Mouse (Mus musculus) forebrain, embryonic 12.5 days (tissue): ENCODE results near the gene Olfr748. TPM values are rescaled to one million over a fixed set of nuclear protein-coding genes. Genes with fewer than 3 reads are reported as not detected.
"Not testable (repeated sequence)": the region's sequence is repeated elsewhere in the genome, so short reads cannot be mapped to it uniquely, and the experiment has no call there.

ENCODE experiments used
- ATAC-seq: fragments of 200-750 bp; cut with Nextera tagmentation; 2 replicates; pipeline ENCODE4 v1.8.0; 2017; ENCODE audit warnings: moderate TSS enrichment; ENCODE audit not compliant: low FRiP score
- H3K27ac ChIP-seq: fragments of 300-500 bp; sonication (generic); 2 replicates; pipeline ENCODE4 v1.5.1; 2016; ENCODE audit warnings: mild to moderate bottlenecking
- H3K27me3 ChIP-seq: fragments of 300-500 bp; sonication (generic); 2 replicates; pipeline ENCODE4 v1.6.1; 2016; ENCODE audit warnings: mild to moderate bottlenecking
- H3K36me3 ChIP-seq: fragments of 300-500 bp; sonication (generic); replicated peaks from 2 replicates; pipeline ENCODE4 v1.6.1; 2016; ENCODE audit warnings: mild to moderate bottlenecking
- H3K4me1 ChIP-seq: fragments of 300-500 bp; sonication (generic); 2 replicates; pipeline ENCODE4 v1.6.1; 2016
- H3K4me2 ChIP-seq: fragments of 300-500 bp; sonication (generic); 2 replicates; pipeline ENCODE4 v1.6.1; 2016; ENCODE audit warnings: mild to moderate bottlenecking, moderate library complexity
- H3K4me3 ChIP-seq: fragments of 300-500 bp; sonication (generic); replicated peaks from 2 replicates; pipeline ENCODE4 v1.5.1; 2016; ENCODE audit warnings: mild to moderate bottlenecking
- H3K9ac ChIP-seq: fragments of 300-500 bp; sonication (generic); 2 replicates; pipeline ENCODE4 v1.6.1; 2016; ENCODE audit warnings: mild to moderate bottlenecking
- H3K9me3 ChIP-seq: fragments of 300-500 bp; sonication (generic); 2 replicates; pipeline ENCODE4 v1.6.1; 2016
- WGBS: fragments of 180-500 bp; shearing (Covaris S2); methylation state at CpG from one replicate; pipeline ENCODE4 v1.1.7; 2016; 5-methylcytosine and 5-hydroxymethylcytosine counted together
- polyA plus RNA-seq: library from polyadenylated mRNA; unstranded; fragments of >200 nt; fragmentation: Nextera tagmentation; extraction: Ambion mirVana; gene quantifications from 2 replicates; pipeline ENCODE4 v1.2.1, GENCODE M21; 2016

The Olfr748 gene
- polyA plus RNA-seq, result 0.05 TPM in 1 of 2 replicates, not detected in the other

DNA sequence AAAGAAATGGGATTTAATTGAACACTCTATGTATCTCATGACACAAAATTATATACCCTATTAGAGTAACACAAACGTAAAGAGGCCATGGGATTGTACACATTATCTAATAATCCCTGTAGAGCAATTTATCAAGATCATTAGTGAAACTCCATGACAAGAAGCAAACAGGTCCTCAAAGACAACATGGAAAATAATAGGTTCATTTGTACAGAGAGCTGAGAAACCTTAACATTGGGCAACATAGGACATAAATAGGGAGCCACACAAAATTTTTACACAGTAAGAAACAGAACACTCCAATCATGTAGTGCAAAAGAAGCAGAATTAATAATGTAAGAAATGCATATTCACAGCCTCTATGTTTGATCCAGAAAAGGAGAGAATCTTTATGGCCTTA, at the start of gene Olfr748:
TSS of gene Olfr748 (plus strand) at position 301 of the 400 bp plus-strand sequence.
- Histone ChIP-seq H3K4me3 (no peak within 1 kb of the TSS), H3K27me3 (no peaks in the 10 kb centered on the region), H3K36me3 (no peaks in the 10 kb centered on the region), H3K9ac (no peak within 1 kb of the TSS), H3K4me1 (no peaks in the 10 kb centered on the region), H3K27ac (no peak within 1 kb of the TSS), H3K9me3 (no peaks in the 10 kb centered on the region), H3K4me2 (no peak within 1 kb of the TSS)
- ATAC-seq, result no peak
- 79% methylated on average over 1 of the region's 1 CpGs for WGBS

- H3K27me3 ChIP-seq, result no peaks in the 10 kb centered on the region
- H3K36me3 ChIP-seq, result no peaks in the 10 kb centered on the region
- H3K4me3 ChIP-seq, result no peak within 1 kb of the TSS
- no peaks in the 10 kb centered on the region for H3K4me1 ChIP-seq
- no peak within 1 kb of the TSS for H3K9ac ChIP-seq
- no peak within 1 kb of the TSS for H3K4me2 ChIP-seq
- ATAC-seq, result no peak
- WGBS, result 93% methylated on average over 3 of the region's 3 CpGs
- H3K9me3 ChIP-seq, result no peaks in the 10 kb centered on the region
- no peak within 1 kb of the TSS for H3K27ac ChIP-seq
Measured at GRCm38 (mm10) chr14:50693106-50693505, 14.1 kb upstream of the Olfr748 start, which contains the start of gene Olfr747. Gene Olfr747 (minus strand): TSS chr14:50693206.

DNA sequence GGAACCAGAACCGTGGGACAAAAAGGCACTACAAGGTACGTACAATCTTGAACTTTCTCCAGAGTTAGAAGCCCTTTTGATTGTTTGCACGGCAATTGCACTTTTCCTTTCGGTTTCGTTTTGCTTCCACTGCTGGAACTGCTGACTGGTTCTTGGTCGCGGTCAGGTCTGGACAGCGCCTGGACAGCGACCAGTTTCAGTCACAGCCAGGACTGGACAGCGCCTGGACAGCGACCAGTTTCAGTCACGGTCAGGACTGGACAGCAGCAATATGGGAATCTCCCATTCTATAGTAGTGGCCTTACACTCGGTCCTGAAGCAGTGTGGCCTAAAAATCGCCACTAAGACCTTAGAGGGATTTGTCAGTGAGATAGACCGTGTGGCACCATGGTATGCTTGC, 12.7 kb downstream of the Olfr748 start:
- not testable (repeated sequence) for H3K4me1 ChIP-seq, ATAC-seq, H3K4me2 ChIP-seq, H3K27me3 ChIP-seq, H3K9me3 ChIP-seq, H3K36me3 ChIP-seq, H3K9ac ChIP-seq, H3K27ac ChIP-seq, H3K4me3 ChIP-seq
- WGBS, result 90% methylated on average over 15 of the region's 15 CpGs

DNA sequence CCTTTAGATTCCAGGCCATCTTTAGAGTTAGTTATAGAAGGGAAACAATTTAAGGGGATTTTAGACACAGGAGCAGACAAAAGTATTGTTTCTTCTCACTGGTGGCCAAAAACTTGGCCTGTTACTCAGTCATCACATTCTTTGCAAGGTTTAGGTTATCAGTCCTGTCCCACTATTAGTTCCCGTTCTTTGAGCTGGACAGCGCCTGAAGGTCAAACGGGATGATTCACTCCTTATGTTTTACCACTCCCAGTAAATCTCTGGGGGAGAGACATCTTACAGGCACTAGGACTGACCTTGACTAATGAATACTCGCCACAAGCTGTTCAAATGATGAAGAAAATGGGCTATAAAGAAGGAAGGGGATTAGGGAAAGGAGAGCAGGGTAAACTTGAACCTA, 15.2 kb downstream of the Olfr748 start:
- not testable (repeated sequence) for ATAC-seq, H3K27me3 ChIP-seq, H3K27ac ChIP-seq, H3K4me3 ChIP-seq, H3K4me1 ChIP-seq, H3K36me3 ChIP-seq, H3K4me2 ChIP-seq, H3K9ac ChIP-seq, H3K9me3 ChIP-seq
- 75% methylated on average over 4 of the region's 4 CpGs for WGBS

DNA sequence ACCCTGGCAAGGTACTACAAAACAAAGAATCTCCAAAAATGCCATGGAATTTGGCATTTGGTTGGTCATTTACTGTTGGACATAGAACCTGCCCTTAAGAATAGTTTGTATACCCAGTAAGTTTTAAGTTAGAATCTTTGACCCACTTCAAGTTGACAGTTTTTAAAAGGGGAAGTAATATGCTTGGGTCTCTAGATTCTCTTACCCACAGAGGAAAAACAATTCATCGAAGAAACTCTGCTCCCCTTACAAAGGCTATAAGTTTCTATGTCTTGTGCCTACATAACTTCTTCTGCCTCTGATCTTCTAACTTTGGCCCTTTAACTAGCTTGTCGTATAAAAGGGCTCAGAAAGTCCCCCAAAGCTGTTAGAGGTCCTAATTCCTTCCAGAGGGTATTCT, 33.2 kb downstream of the Olfr748 start:
- Histone ChIP-seq H3K4me1 (no peaks in the 10 kb centered on the region), H3K4me3 (no peak overlapping the region), H3K9ac (no peak overlapping the region), H3K27ac (no peak overlapping the region), H3K9me3 (no peaks in the 10 kb centered on the region), H3K27me3 (no peaks in the 10 kb centered on the region), H3K4me2 (no peak overlapping the region), H3K36me3 (no peaks in the 10 kb centered on the region)
- WGBS, result 76% methylated on average over 2 of the region's 2 CpGs
- ATAC-seq, result no peak

GRCm38 (mm10) chr14:50741584-50741983, 34.4 kb downstream of the Olfr748 start:
- H3K4me2 ChIP-seq, result no peak overlapping the region
- no peak for ATAC-seq
- no peak overlapping the region for H3K9ac ChIP-seq
- no peaks in the 10 kb centered on the region for H3K36me3 ChIP-seq
- H3K27ac ChIP-seq, result no peak overlapping the region
- H3K9me3 ChIP-seq, result no peaks in the 10 kb centered on the region
- no peaks in the 10 kb centered on the region for H3K4me1 ChIP-seq
- no peaks in the 10 kb centered on the region for H3K27me3 ChIP-seq
- WGBS, result 68% methylated on average over 2 of the region's 2 CpGs
- H3K4me3 ChIP-seq, result no peak overlapping the region

- Histone ChIP-seq H3K9ac (no peak within 1 kb of the TSS), H3K27ac (no peak within 1 kb of the TSS), H3K27me3 (no peaks in the 10 kb centered on the region), H3K36me3 (no peaks in the 10 kb centered on the region), H3K4me3 (no peak within 1 kb of the TSS), H3K4me1 (no peaks in the 10 kb centered on the region), H3K9me3 (no peaks in the 10 kb centered on the region), H3K4me2 (no peak within 1 kb of the TSS)
- no peak for ATAC-seq
Measured at GRCm38 (mm10) chr14:50744994-50745393, 37.8 kb downstream of the Olfr748 start, which contains the start of gene Olfr749. Gene Olfr749 (minus strand): TSS chr14:50745094.

- Histone ChIP-seq H3K4me2 (no peak overlapping the region), H3K36me3 (no peaks in the 10 kb centered on the region; the same call in 1 of the 2 replicates), H3K9ac (no peak overlapping the region), H3K4me3 (no peak overlapping the region), H3K4me1 (no peaks in the 10 kb centered on the region), H3K9me3 (no peaks in the 10 kb centered on the region), H3K27me3 (no peaks in the 10 kb centered on the region), H3K27ac (no peak overlapping the region)
- ATAC-seq, result no peak
- WGBS, result 75% methylated on average over 5 of the region's 5 CpGs
Measured at GRCm38 (mm10) chr14:50758416-50759085, 51.4 kb downstream of the Olfr748 start.

Other genes starting within 250 kb of the Olfr748 start
- gene Olfr741, start 234.6 kb upstream of the Olfr748 start, polyA plus RNA-seq, result not detected in 2 replicates
- not detected in 2 replicates for gene Olfr742, start 203.8 kb upstream of the Olfr748 start, polyA plus RNA-seq
- gene Olfr743, start 185.5 kb upstream of the Olfr748 start, polyA plus RNA-seq, result not detected in 2 replicates
- gene Olfr744, start 92.5 kb upstream of the Olfr748 start, polyA plus RNA-seq, result not detected in 2 replicates
- 0.14 TPM in 1 of 2 replicates, not detected in the other for gene Olfr745, start 68.0 kb upstream of the Olfr748 start, polyA plus RNA-seq
- gene Olfr746, start 60.3 kb upstream of the Olfr748 start, polyA plus RNA-seq, result not detected in 2 replicates
- gene Olfr747, start 14.2 kb upstream of the Olfr748 start, polyA plus RNA-seq, result not detected in 2 replicates
- gene Olfr749, start 37.7 kb downstream of the Olfr748 start, polyA plus RNA-seq, result not detected in 2 replicates
- gene Ttc5, start 78.1 kb downstream of the Olfr748 start, polyA plus RNA-seq, result 114 and 115 TPM in 2 replicates
- gene Ccnb1ip1, start 100.4 kb downstream of the Olfr748 start, polyA plus RNA-seq, result not detected in 2 replicates
- 58.9 and 67.6 TPM in 2 replicates for gene Parp2, start 100.5 kb downstream of the Olfr748 start, polyA plus RNA-seq
- 4.5 and 4.9 TPM in 2 replicates for gene Tep1, start 163.2 kb downstream of the Olfr748 start, polyA plus RNA-seq
- 0.08 and 0.10 TPM in 2 replicates for gene Klhl33, start 190.1 kb downstream of the Olfr748 start, polyA plus RNA-seq
- 141 TPM in 2 replicates for gene Osgep, start 217.5 kb downstream of the Olfr748 start, polyA plus RNA-seq
- 346 and 350 TPM in 2 replicates for gene Apex1, start 217.6 kb downstream of the Olfr748 start, polyA plus RNA-seq
- 67.3 and 73.1 TPM in 2 replicates for gene Pip4p1, start 223.5 kb downstream of the Olfr748 start, polyA plus RNA-seq
- 43.8 and 44.3 TPM in 2 replicates for gene Pnp, start 223.7 kb downstream of the Olfr748 start, polyA plus RNA-seq
- not detected in 2 replicates for gene Gm49342, start 237.1 kb downstream of the Olfr748 start, polyA plus RNA-seq
- gene Pnp2, start 248.6 kb downstream of the Olfr748 start, polyA plus RNA-seq, result 0.42 and 0.60 TPM in 2 replicates